Mouse (Mus musculus): ENCODE data around the gene Dld. TPM values are rescaled to one million over a fixed set of nuclear protein-coding genes. Genes with fewer than 3 reads are reported as not detected.

The Dld gene
- polyA plus RNA-seq, 1 experiment from 2014 or later, result 138 TPM

GRCm38 (mm10) chr12:31306075-31306675 is 45.1 kb downstream of the Dld start:
- peak; percentile 34; the same call in 1 of the 2 replicates for ATAC-seq (ENCODE audit: low read depth)
- Histone ChIP-seq H3K27me3 (replicated peaks; ENCODE audit: control insufficient read depth, insufficient read depth, low read length) (no peaks in the 10 kb centered on the region), H3K4me1 (ENCODE audit: control insufficient read depth, insufficient read depth, low read length) (no peaks in the 10 kb centered on the region), H3K36me3 (ENCODE audit: control insufficient read depth, insufficient read depth, low read length) (peaks cover 100% of the 10 kb centered on the region), H3K9ac (ENCODE audit: low read depth, low read length) (no peak overlapping the region), H3K9me3 (ENCODE audit: control insufficient read depth, low read length) (no peaks in the 10 kb centered on the region), H3K4me2 (ENCODE audit: low read depth, low read length) (no peak overlapping the region), H3K27ac (replicated peaks; ENCODE audit: low read depth, low read length) (no peak overlapping the region), H3K4me3 (ENCODE audit: low read depth, low read length) (no peak overlapping the region)
- peak; percentile 84 for DNase-seq (ENCODE audit: low spot score)
- WGBS, result 54% methylated on average over 5 of the region's 5 CpGs

- WGBS, result 74% methylated on average over 16 of the region's 16 CpGs
- H3K27me3 ChIP-seq (replicated peaks; ENCODE audit: control insufficient read depth, insufficient read depth, low read length), result no peaks in the 10 kb centered on the region
- peaks cover 99% of the 10 kb centered on the region for H3K36me3 ChIP-seq (ENCODE audit: control insufficient read depth, insufficient read depth, low read length)
- no peaks in the 10 kb centered on the region for H3K4me1 ChIP-seq (ENCODE audit: control insufficient read depth, insufficient read depth, low read length)
- no peak overlapping the region for H3K4me3 ChIP-seq (ENCODE audit: low read depth, low read length)
- ATAC-seq (ENCODE audit: low read depth), result no peak
- no peaks in the 10 kb centered on the region for H3K9me3 ChIP-seq (ENCODE audit: control insufficient read depth, low read length)
- H3K4me2 ChIP-seq (ENCODE audit: low read depth, low read length), result no peak overlapping the region
- H3K9ac ChIP-seq (ENCODE audit: low read depth, low read length), result no peak overlapping the region
- no peak for DNase-seq (ENCODE audit: low spot score)
- H3K27ac ChIP-seq (replicated peaks; ENCODE audit: low read depth, low read length), result peak overlapping the region; percentile 35; the same call in 1 of the 2 replicates
These were observed 48.3 kb downstream of the Dld start for GRCm38 (mm10) chr12:31302766-31303511.

DNA sequence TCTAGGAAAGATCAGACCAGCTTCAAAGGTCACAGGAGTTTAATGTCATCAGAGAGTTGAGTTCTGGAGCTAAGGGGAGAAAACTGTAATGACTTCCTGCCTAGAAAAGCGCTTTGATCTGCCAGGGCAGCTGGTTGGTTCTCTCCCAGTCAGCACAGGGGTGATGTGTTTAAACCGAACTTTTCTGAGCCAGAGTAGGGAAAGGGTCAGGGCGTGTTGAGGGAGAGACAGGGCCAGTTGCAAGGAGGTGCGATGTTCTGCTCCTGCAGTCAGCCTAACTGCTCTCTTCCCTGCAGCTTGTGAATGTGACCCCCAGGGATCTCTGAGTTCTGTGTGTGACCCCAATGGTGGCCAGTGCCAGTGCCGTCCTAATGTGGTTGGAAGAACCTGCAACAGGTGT is 49.0 kb downstream of the Dld start:
- Histone ChIP-seq H3K36me3 (ENCODE audit: control insufficient read depth, insufficient read depth, low read length) (peaks cover 96% of the 10 kb centered on the region), H3K4me2 (ENCODE audit: low read depth, low read length) (no peak overlapping the region), H3K4me1 (ENCODE audit: control insufficient read depth, insufficient read depth, low read length) (no peaks in the 10 kb centered on the region), H3K9ac (ENCODE audit: low read depth, low read length) (no peak overlapping the region), H3K27me3 (replicated peaks; ENCODE audit: control insufficient read depth, insufficient read depth, low read length) (no peaks in the 10 kb centered on the region), H3K4me3 (ENCODE audit: low read depth, low read length) (no peak overlapping the region), H3K9me3 (ENCODE audit: control insufficient read depth, low read length) (no peaks in the 10 kb centered on the region), H3K27ac (replicated peaks; ENCODE audit: low read depth, low read length) (no peak overlapping the region)
- no peak for DNase-seq (ENCODE audit: low spot score)
- WGBS, result 45% methylated on average over 5 of the region's 5 CpGs
- no peak for ATAC-seq (ENCODE audit: low read depth)

- no peak overlapping the region for H3K9ac ChIP-seq (ENCODE audit: low read depth, low read length)
- no peaks in the 10 kb centered on the region for H3K9me3 ChIP-seq (ENCODE audit: control insufficient read depth, low read length)
- H3K4me1 ChIP-seq (ENCODE audit: control insufficient read depth, insufficient read depth, low read length), result peaks cover 4% of the 10 kb centered on the region; the same call in 1 of the 2 replicates
- H3K4me3 ChIP-seq (ENCODE audit: low read depth, low read length), result no peak overlapping the region
- H3K27me3 ChIP-seq (replicated peaks; ENCODE audit: control insufficient read depth, insufficient read depth, low read length), result no peaks in the 10 kb centered on the region
- ATAC-seq (ENCODE audit: low read depth) (no peak), DNase-seq (ENCODE audit: low spot score) (no peak)
- H3K4me2 ChIP-seq (ENCODE audit: low read depth, low read length), result no peak overlapping the region
- 93% methylated on average over 9 of the region's 9 CpGs for WGBS
- peaks cover 84% of the 10 kb centered on the region for H3K36me3 ChIP-seq (ENCODE audit: control insufficient read depth, insufficient read depth, low read length)
- no peak overlapping the region for H3K27ac ChIP-seq (replicated peaks; ENCODE audit: low read depth, low read length)
These were observed 51.0 kb downstream of the Dld start for GRCm38 (mm10) chr12:31300276-31300675.

- no peak for ATAC-seq (ENCODE audit: low read depth)
- Histone ChIP-seq H3K36me3 (ENCODE audit: control insufficient read depth, insufficient read depth, low read length) (peaks cover 79% of the 10 kb centered on the region), H3K9me3 (ENCODE audit: control insufficient read depth, low read length) (no peaks in the 10 kb centered on the region), H3K9ac (ENCODE audit: low read depth, low read length) (no peak overlapping the region), H3K27ac (replicated peaks; ENCODE audit: low read depth, low read length) (no peak overlapping the region), H3K4me1 (ENCODE audit: control insufficient read depth, insufficient read depth, low read length) (peaks cover 5% of the 10 kb centered on the region; the same call in 1 of the 2 replicates), H3K4me3 (ENCODE audit: low read depth, low read length) (no peak overlapping the region), H3K27me3 (replicated peaks; ENCODE audit: control insufficient read depth, insufficient read depth, low read length) (no peaks in the 10 kb centered on the region), H3K4me2 (ENCODE audit: low read depth, low read length) (no peak overlapping the region)
- WGBS, result 71% methylated on average over 14 of the region's 14 CpGs
- DNase-seq (ENCODE audit: low spot score), result no peak
These were observed 51.5 kb downstream of the Dld start for GRCm38 (mm10) chr12:31299676-31300197.

- no peak for DNase-seq (ENCODE audit: low spot score)
- 87% methylated on average over 3 of the region's 3 CpGs for WGBS
These were observed 52.1 kb downstream of the Dld start for GRCm38 (mm10) chr12:31299126-31299525.

GRCm38 (mm10) chr12:31298530-31298929 is 52.7 kb downstream of the Dld start:
- H3K9ac ChIP-seq (ENCODE audit: low read depth, low read length), result no peak overlapping the region
- H3K36me3 ChIP-seq (ENCODE audit: control insufficient read depth, insufficient read depth, low read length), result peaks cover 69% of the 10 kb centered on the region
- no peak overlapping the region for H3K27ac ChIP-seq (replicated peaks; ENCODE audit: low read depth, low read length)
- H3K9me3 ChIP-seq (ENCODE audit: control insufficient read depth, low read length), result no peaks in the 10 kb centered on the region
- no peak overlapping the region for H3K4me2 ChIP-seq (ENCODE audit: low read depth, low read length)
- WGBS, result 91% methylated on average over 8 of the region's 8 CpGs
- peaks cover 9% of the 10 kb centered on the region for H3K4me1 ChIP-seq (ENCODE audit: control insufficient read depth, insufficient read depth, low read length)
- no peak overlapping the region for H3K4me3 ChIP-seq (ENCODE audit: low read depth, low read length)
- H3K27me3 ChIP-seq (replicated peaks; ENCODE audit: control insufficient read depth, insufficient read depth, low read length), result no peaks in the 10 kb centered on the region
- ATAC-seq (ENCODE audit: low read depth) (no peak), DNase-seq (ENCODE audit: low spot score) (no peak)

More at GRCm38 (mm10) chr12:31299126-31299525, 52.1 kb downstream of the Dld start:
- H3K9ac ChIP-seq (ENCODE audit: low read depth, low read length), result no peak overlapping the region
- H3K4me2 ChIP-seq (ENCODE audit: low read depth, low read length), result no peak overlapping the region
- no peak overlapping the region for H3K27ac ChIP-seq (replicated peaks; ENCODE audit: low read depth, low read length)
- H3K4me1 ChIP-seq (ENCODE audit: control insufficient read depth, insufficient read depth, low read length), result peaks cover 5% of the 10 kb centered on the region; the same call in 1 of the 2 replicates
- H3K9me3 ChIP-seq (ENCODE audit: control insufficient read depth, low read length), result no peaks in the 10 kb centered on the region
- no peaks in the 10 kb centered on the region for H3K27me3 ChIP-seq (replicated peaks; ENCODE audit: control insufficient read depth, insufficient read depth, low read length)
- no peak for ATAC-seq (ENCODE audit: low read depth)
- no peak overlapping the region for H3K4me3 ChIP-seq (ENCODE audit: low read depth, low read length)
- H3K36me3 ChIP-seq (ENCODE audit: control insufficient read depth, insufficient read depth, low read length), result peaks cover 73% of the 10 kb centered on the region

DNA sequence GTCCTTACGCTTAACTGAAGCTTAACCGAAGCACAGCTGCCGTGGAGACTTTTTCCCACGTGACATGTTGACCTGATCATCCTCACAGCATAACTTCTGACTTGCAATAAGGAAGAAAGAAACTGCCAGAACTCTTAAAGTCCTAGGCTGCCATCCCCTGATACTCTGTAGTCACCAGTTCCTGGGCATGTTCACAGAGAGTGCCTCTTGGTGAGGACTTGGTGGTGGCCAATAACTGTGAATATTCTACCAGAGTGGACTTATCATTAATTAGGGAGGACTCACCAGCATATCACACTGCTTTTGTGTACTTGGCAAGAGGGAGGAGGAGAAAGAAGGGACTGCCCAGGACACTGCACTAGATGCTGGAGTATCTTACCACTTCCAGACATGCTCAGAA is 53.1 kb downstream of the Dld start:
- DNase-seq (ENCODE audit: low spot score), result no peak
- Histone ChIP-seq H3K4me2 (ENCODE audit: low read depth, low read length) (no peak overlapping the region), H3K9me3 (ENCODE audit: control insufficient read depth, low read length) (no peaks in the 10 kb centered on the region), H3K27me3 (replicated peaks; ENCODE audit: control insufficient read depth, insufficient read depth, low read length) (no peaks in the 10 kb centered on the region), H3K9ac (ENCODE audit: low read depth, low read length) (no peak overlapping the region), H3K4me3 (ENCODE audit: low read depth, low read length) (no peak overlapping the region), H3K27ac (replicated peaks; ENCODE audit: low read depth, low read length) (no peak overlapping the region), H3K36me3 (ENCODE audit: control insufficient read depth, insufficient read depth, low read length) (peaks cover 67% of the 10 kb centered on the region), H3K4me1 (ENCODE audit: control insufficient read depth, insufficient read depth, low read length) (peaks cover 9% of the 10 kb centered on the region)
- ATAC-seq (ENCODE audit: low read depth), result no peak
- WGBS, result 83% methylated on average over 4 of the region's 4 CpGs

Measured in embryonic facial prominence, embryonic 14.5 days (tissue).